Mouse (Mus musculus) left cerebral cortex, postnatal 14 days (tissue): Measurements from ENCODE around the gene Cpne6. TPM values are rescaled to one million over a fixed set of nuclear protein-coding genes. Genes with fewer than 3 reads are reported as not detected.

ENCODE experiments used
- DNase-seq, 2 experiments: peaks; one replicate each; pipeline ENCODE4 v3.0.0; 2021 to 2022; ENCODE audit warnings: low spot score in 2 of 2, mixed read lengths in 1 of 2
- intact Hi-C: fragments of 180-260 bp; cut with DNase I; formaldehyde crosslinking; loops from one replicate; pipeline ENCODE4 v1.15.1; 2025
- total RNA-seq, 2 experiments: library from RNA; stranded (reverse); gene quantifications; 2 replicates each; pipeline ENCODE4 v1.2.3; 2021

Cpne6 gene
- total RNA-seq, 2 experiments from 2014 or later, result 184 to 205 TPM

- peak in 1 of 2 experiments; percentile 67 for DNase-seq
- intact Hi-C loops, result no loop called here
These were observed 18.1 kb upstream of the Cpne6 start for GRCm38 (mm10) chr14:55492103-55492502.

- intact Hi-C loops, result loop anchor here (5.0 kb wide), 1 partner anchor 42 kb away; no protein-coding TSS in a partner anchor
These were observed 14.6 kb upstream of the Cpne6 start for GRCm38 (mm10) chr14:55495509-55496240.

GRCm38 (mm10) chr14:55496761-55497448 lies 13.3 kb upstream of the Cpne6 start:
- intact Hi-C loops, result loop anchor here (5.0 kb wide), 1 partner anchor 40 kb away; no protein-coding TSS in a partner anchor
- DNase-seq, result no peak

More at GRCm38 (mm10) chr14:55495509-55496240, 14.6 kb upstream of the Cpne6 start:
- no peak for DNase-seq

GRCm38 (mm10) chr14:55497449-55497821 lies 12.8 kb upstream of the Cpne6 start:
- intact Hi-C loops, result loop anchor here (5.0 kb wide), 1 partner anchor 40 kb away; no protein-coding TSS in a partner anchor
- DNase-seq, result peak; percentile 79 to 88

GRCm38 (mm10) chr14:55505612-55506011 lies 4.6 kb upstream of the Cpne6 start:
- intact Hi-C loops, result no loop called here
- no peak for DNase-seq

GRCm38 (mm10) chr14:55507801-55508200 lies 2.4 kb upstream of the Cpne6 start:
- intact Hi-C loops, result no loop called here
- DNase-seq, result no peak

- no peak for DNase-seq
- intact Hi-C loops, result no loop called here
These were observed 705 bp upstream of the Cpne6 start for GRCm38 (mm10) chr14:55509540-55509939.

GRCm38 (mm10) chr14:55511037-55511436 lies 792 bp downstream of the Cpne6 start:
- intact Hi-C loops, result no loop called here
- peak; percentile 66 to 87 for DNase-seq

GRCm38 (mm10) chr14:55513927-55514326 lies 3.7 kb downstream of the Cpne6 start:
- intact Hi-C loops, result no loop called here
- no peak for DNase-seq

GRCm38 (mm10) chr14:55515846-55516245 lies 5.6 kb downstream of the Cpne6 start:
- intact Hi-C loops, result no loop called here
- no peak for DNase-seq

- DNase-seq, result peak; percentile 57 to 64
- intact Hi-C loops, result no loop called here
These were observed 8.7 kb downstream of the Cpne6 start for GRCm38 (mm10) chr14:55518897-55519296.

- intact Hi-C loops, result no loop called here
These were observed 9.4 kb downstream of the Cpne6 start for GRCm38 (mm10) chr14:55519604-55520003.

GRCm38 (mm10) chr14:55520451-55521361 lies 10.5 kb downstream of the Cpne6 start:
- intact Hi-C loops, result no loop called here
- DNase-seq, result peak; percentile 39 to 53

More at GRCm38 (mm10) chr14:55519604-55520003, 9.4 kb downstream of the Cpne6 start:
- DNase-seq, result no peak

GRCm38 (mm10) chr14:55524062-55524461 lies 13.8 kb downstream of the Cpne6 start:
- intact Hi-C loops, result no loop called here
- DNase-seq, result no peak

GRCm38 (mm10) chr14:55524785-55525184 lies 14.5 kb downstream of the Cpne6 start, which contains the start of gene Nrl:
TSS of gene Nrl (minus strand) at chr14:55524981.
- intact Hi-C loops, result no loop called here

GRCm38 (mm10) chr14:55526674-55527073 lies 16.4 kb downstream of the Cpne6 start:
- intact Hi-C loops, result no loop called here

More at GRCm38 (mm10) chr14:55524785-55525184, 14.5 kb downstream of the Cpne6 start, which contains the start of gene Nrl:
- no peak for DNase-seq

GRCm38 (mm10) chr14:55527940-55528339 lies 17.7 kb downstream of the Cpne6 start:
- intact Hi-C loops, result no loop called here
- peak; percentile 33 to 43 for DNase-seq

More at GRCm38 (mm10) chr14:55526674-55527073, 16.4 kb downstream of the Cpne6 start:
- DNase-seq, result no peak

GRCm38 (mm10) chr14:55536116-55536745 lies 26.0 kb downstream of the Cpne6 start:
- peak in 1 of 2 experiments; percentile 54 for DNase-seq
- intact Hi-C loops, result loop anchor here (5.0 kb wide), 1 partner anchor 39 kb away; no protein-coding TSS in a partner anchor
